Mouse (Mus musculus) lung, postnatal 4 days (tissue): ENCODE measurements at regions not wholly inside any gene's neighbourhood (a gene's known extent, or its start where the extent isn't known, plus 50 kb on each side); places are given as distances from the start of the nearest gene placed in this dataset.

Source experiments
- DNase-seq, 2 experiments: peaks; one replicate each; pipeline ENCODE4 v3.0.0; 2021

- peak; percentile 75 to 92 for DNase-seq
Measured at GRCm38 (mm10) chr10:111893941-111894340, 78.5 kb upstream of the Krr1 start.

GRCm38 (mm10) chr10:111897361-111897760 is 75.1 kb upstream of the Krr1 start:
- DNase-seq, result no peak

GRCm38 (mm10) chr10:111900723-111901716 is 71.4 kb upstream of the Krr1 start:
- no peak for DNase-seq

- no peak for DNase-seq
Measured at GRCm38 (mm10) chr10:111903956-111904355, 68.5 kb upstream of the Krr1 start.

GRCm38 (mm10) chr10:111907836-111908235 is 64.6 kb upstream of the Krr1 start:
- no peak for DNase-seq

- peak; percentile 50 to 81 for DNase-seq
Measured at GRCm38 (mm10) chr10:111912561-111912960, 59.9 kb upstream of the Krr1 start.

- no peak for DNase-seq
Measured at GRCm38 (mm10) chr10:111913066-111913785, 59.2 kb upstream of the Krr1 start.

- no peak for DNase-seq
Measured at GRCm38 (mm10) chr10:111914231-111914630, 58.2 kb upstream of the Krr1 start.

- DNase-seq, result no peak
Measured at GRCm38 (mm10) chr10:111918071-111918507, 54.4 kb upstream of the Krr1 start.

GRCm38 (mm10) chr10:111919475-111919874 is 53.0 kb upstream of the Krr1 start:
- no peak for DNase-seq

GRCm38 (mm10) chr10:111921492-111921891 is 51.0 kb upstream of the Krr1 start:
- DNase-seq, result peak in 1 of 2 experiments; percentile 49
